Mouse (Mus musculus): ENCODE results near the gene Chrm5. TPM values are rescaled to one million over a fixed set of nuclear protein-coding genes. Genes with fewer than 3 reads are reported as not detected.

The Chrm5 gene
- polyA plus RNA-seq, 1 experiment from 2014 or later, result 0.08 TPM

DNA sequence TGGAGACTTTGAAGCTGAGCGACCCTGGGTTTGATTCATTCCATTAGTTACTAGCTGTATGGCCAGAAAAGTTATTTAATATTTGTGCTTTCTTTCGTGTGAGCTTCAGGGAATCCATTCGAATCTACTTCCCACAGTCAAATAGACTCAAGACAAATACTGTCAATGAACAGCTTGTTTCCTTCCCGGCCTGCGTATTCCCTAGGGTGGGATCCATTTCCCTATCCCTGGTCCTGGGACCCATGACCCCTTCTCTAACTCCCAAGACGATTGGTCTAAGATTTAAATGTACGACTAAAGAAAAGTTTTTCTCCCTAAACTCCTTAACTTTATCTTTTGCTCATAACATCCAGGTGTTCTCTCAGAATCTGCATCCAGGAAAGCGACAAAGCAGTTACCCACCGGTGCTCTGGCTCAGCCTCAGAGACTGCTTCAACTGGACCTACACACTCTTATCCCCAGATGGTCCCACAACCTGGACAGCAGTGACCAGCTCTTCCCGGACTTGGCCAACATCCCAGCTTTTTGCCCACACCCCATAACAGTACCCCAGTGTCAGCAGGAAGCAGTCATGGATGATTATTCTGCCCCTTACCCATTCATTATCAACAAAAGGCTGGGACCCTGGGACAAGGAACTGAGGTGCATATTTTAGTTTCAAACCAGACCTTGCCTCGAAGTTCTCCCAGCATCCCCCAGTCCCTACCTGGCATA, 10.1 kb upstream of the Chrm5 start:
- H3K4me3 ChIP-seq (replicated peaks; ENCODE audit: low read length), result no peak overlapping the region

DNA sequence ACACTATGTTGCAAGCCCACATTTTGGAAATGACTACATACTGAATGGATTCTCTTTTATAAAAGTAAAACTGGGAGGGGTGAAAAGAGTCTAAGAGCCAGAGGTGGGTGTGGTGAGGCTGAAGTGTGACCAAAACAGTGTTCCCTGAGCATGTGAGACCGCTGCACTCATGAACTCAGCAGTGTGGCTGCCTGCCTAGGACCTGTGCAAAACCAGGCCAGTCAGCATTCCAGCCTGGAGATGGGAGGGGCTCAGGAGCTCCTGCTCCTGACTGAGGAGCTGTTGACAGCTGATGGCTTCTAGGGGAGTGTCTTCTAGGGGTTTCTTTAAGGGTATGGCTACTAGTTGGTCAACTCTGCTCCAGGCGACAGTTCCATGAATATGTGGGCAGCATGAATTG, 4.3 kb upstream of the Chrm5 start:
- 53% methylated on average over 2 of the region's 2 CpGs for WGBS
- H3K4me1 ChIP-seq (ENCODE audit: control insufficient read depth, insufficient read depth, low read length), result no peaks in the 10 kb centered on the region; the same call in 1 of the 2 replicates
- H3K36me3 ChIP-seq (ENCODE audit: control insufficient read depth, insufficient read depth, low read length), result no peaks in the 10 kb centered on the region
- no peaks in the 10 kb centered on the region for H3K27me3 ChIP-seq (ENCODE audit: control insufficient read depth, insufficient read depth, low read length)
- ATAC-seq (ENCODE audit: insufficient read depth, low FRiP score), result no peak
- H3K27ac ChIP-seq (ENCODE audit: low read length), result no peak overlapping the region
- H3K4me2 ChIP-seq (ENCODE audit: low read depth, low read length), result no peak overlapping the region
- no peak overlapping the region for H3K4me3 ChIP-seq (replicated peaks; ENCODE audit: low read length)
- H3K9ac ChIP-seq (ENCODE audit: low read length), result no peak overlapping the region
- no peaks in the 10 kb centered on the region for H3K9me3 ChIP-seq (replicated peaks; ENCODE audit: control insufficient read depth, low read length)

More for the DNA sequence above, 10.1 kb upstream of the Chrm5 start:
- WGBS, result 77% methylated on average over 11 of the region's 11 CpGs
- H3K9ac ChIP-seq (ENCODE audit: low read length), result no peak overlapping the region
- ATAC-seq (ENCODE audit: insufficient read depth, low FRiP score), result no peak
- no peak overlapping the region for H3K4me2 ChIP-seq (ENCODE audit: low read depth, low read length)
- H3K27me3 ChIP-seq (ENCODE audit: control insufficient read depth, insufficient read depth, low read length), result no peaks in the 10 kb centered on the region
- H3K36me3 ChIP-seq (ENCODE audit: control insufficient read depth, insufficient read depth, low read length), result no peaks in the 10 kb centered on the region
- no peak overlapping the region for H3K27ac ChIP-seq (ENCODE audit: low read length)
- H3K4me1 ChIP-seq (ENCODE audit: control insufficient read depth, insufficient read depth, low read length), result peaks cover 15% of the 10 kb centered on the region
- no peaks in the 10 kb centered on the region for H3K9me3 ChIP-seq (replicated peaks; ENCODE audit: control insufficient read depth, low read length)

DNA sequence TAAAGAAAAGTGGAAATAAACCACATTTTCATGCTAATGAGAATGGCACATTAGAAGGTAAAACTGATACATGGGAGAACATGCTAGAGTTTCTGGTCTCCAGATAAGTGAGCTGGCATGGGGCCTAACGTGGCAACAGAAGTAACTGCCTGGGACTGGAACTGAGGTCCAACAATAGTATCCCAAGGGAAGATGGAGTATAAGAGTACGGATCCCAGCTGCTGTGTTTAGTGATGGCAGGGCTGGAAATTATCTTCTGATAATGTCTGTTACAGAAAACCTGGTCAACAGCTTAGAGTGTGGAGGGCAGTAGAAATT, 2.7 kb upstream of the Chrm5 start:
- no peaks in the 10 kb centered on the region; the same call in 1 of the 2 replicates for H3K4me1 ChIP-seq (ENCODE audit: control insufficient read depth, insufficient read depth, low read length)
- no peak overlapping the region for H3K4me3 ChIP-seq (replicated peaks; ENCODE audit: low read length)
- ATAC-seq (ENCODE audit: insufficient read depth, low FRiP score), result no peak
- H3K36me3 ChIP-seq (ENCODE audit: control insufficient read depth, insufficient read depth, low read length), result no peaks in the 10 kb centered on the region
- H3K9me3 ChIP-seq (replicated peaks; ENCODE audit: control insufficient read depth, low read length), result no peaks in the 10 kb centered on the region
- WGBS, result 67% methylated on average over 2 of the region's 2 CpGs
- no peaks in the 10 kb centered on the region for H3K27me3 ChIP-seq (ENCODE audit: control insufficient read depth, insufficient read depth, low read length)
- no peak overlapping the region for H3K4me2 ChIP-seq (ENCODE audit: low read depth, low read length)
- H3K27ac ChIP-seq (ENCODE audit: low read length), result peak overlapping the region; percentile 42; the same call in 1 of the 2 replicates
- H3K9ac ChIP-seq (ENCODE audit: low read length), result no peak overlapping the region

DNA sequence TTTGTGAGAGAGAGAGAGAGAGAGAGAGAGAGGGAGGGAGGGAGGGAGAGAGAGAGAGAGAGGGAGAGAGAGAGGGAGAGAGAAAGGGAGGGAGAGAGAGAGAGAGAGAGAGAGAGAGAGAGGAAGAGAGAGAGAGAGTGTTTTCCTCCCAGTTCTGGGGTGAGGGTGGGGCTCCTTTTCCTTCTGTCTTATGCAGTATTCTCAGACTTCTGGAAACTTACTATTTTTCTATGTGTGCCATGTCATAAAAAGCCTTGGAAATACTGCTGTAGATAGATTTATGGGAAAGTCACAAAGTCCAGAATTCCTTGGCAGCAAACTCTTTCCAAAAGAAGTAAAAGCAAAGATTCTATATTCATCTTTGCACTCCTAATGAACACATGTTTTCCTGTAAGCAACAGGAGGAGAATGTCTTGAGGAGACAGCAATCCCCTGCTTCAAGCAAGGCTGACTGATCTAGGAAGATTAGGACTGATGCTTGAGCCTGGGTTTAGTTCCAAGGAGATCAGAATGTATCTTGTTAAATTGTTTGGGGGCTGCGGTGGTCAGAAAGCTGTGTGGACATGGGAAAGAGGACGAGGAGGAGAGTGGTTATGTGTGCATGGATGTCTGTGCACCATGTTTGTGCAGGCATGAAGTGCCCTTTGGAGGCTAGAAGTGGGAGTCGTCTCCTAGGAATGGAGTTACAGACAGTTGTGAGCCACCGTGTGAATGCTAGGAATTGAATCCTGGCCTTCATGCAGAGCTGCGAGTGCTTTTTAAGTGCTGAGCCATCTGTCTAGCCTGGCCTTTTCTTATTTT, 2.2 kb upstream of the Chrm5 start:
- Histone ChIP-seq H3K4me1 (ENCODE audit: control insufficient read depth, insufficient read depth, low read length) (no peaks in the 10 kb centered on the region; the same call in 1 of the 2 replicates), H3K4me2 (ENCODE audit: low read depth, low read length) (no peak overlapping the region), H3K36me3 (ENCODE audit: control insufficient read depth, insufficient read depth, low read length) (no peaks in the 10 kb centered on the region), H3K27me3 (ENCODE audit: control insufficient read depth, insufficient read depth, low read length) (no peaks in the 10 kb centered on the region), H3K27ac (ENCODE audit: low read length) (peak overlapping the region; percentile 42; the same call in 1 of the 2 replicates), H3K4me3 (replicated peaks; ENCODE audit: low read length) (no peak overlapping the region), H3K9ac (ENCODE audit: low read length) (no peak overlapping the region), H3K9me3 (replicated peaks; ENCODE audit: control insufficient read depth, low read length) (no peaks in the 10 kb centered on the region)
- ATAC-seq (ENCODE audit: insufficient read depth, low FRiP score), result peak; percentile 53; the same call in 1 of the 2 replicates
- WGBS, result 58% methylated on average over 5 of the region's 5 CpGs

DNA sequence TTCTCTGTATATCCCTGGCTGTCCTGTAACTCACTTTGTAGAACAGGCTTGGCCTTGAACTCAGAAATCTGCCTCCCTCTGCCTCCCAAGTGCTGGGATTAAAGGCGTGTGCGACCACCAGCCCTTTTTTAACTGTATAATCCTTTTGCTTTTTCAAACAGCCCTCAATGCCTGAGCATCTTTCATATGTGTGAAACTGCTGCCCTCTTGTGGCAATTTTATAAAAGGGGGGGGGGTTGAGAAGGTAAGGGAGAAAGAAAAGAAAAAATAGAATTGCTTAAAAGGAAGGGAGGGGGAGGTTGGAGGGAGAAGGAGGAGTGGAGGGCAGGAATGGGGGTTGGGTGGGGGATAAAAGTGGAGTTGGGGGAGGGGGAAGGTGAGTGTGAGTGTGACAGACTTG, 995 bp upstream of the Chrm5 start:
- H3K27me3 ChIP-seq (ENCODE audit: control insufficient read depth, insufficient read depth, low read length), result no peaks in the 10 kb centered on the region
- H3K36me3 ChIP-seq (ENCODE audit: control insufficient read depth, insufficient read depth, low read length), result no peaks in the 10 kb centered on the region
- H3K4me3 ChIP-seq (replicated peaks; ENCODE audit: low read length), result no peak overlapping the region
- no peaks in the 10 kb centered on the region; the same call in 1 of the 2 replicates for H3K4me1 ChIP-seq (ENCODE audit: control insufficient read depth, insufficient read depth, low read length)
- 2% methylated on average over 2 of the region's 2 CpGs for WGBS
- H3K27ac ChIP-seq (ENCODE audit: low read length), result 0 out of 2 replicates have a peak overlapping the region, but pooled peaks have one; percentile 14
- peak; percentile 56; the same call in 1 of the 2 replicates for ATAC-seq (ENCODE audit: insufficient read depth, low FRiP score)
- no peaks in the 10 kb centered on the region for H3K9me3 ChIP-seq (replicated peaks; ENCODE audit: control insufficient read depth, low read length)
- H3K9ac ChIP-seq (ENCODE audit: low read length), result no peak overlapping the region
- H3K4me2 ChIP-seq (ENCODE audit: low read depth, low read length), result no peak overlapping the region

DNA sequence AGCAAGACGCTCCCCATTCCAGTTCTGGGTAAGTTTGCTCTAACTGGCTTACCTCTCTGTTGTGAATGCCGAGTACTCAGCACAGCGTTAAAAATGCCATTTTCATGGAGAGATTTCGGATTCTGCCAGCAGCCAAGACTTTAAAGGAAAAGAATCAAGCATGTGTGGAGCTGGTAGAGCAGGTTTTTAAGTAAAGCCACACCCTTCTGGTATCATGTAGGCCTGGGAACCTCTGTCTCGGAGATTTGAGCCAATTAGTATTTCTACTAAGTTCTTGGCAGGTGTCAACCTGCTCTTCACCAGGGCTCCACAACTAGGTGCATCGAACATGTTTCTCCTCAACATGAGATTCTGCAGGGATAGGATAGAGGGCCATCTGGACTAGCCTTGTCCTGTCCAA, 4.0 kb downstream of the Chrm5 start:
- Histone ChIP-seq H3K4me3 (replicated peaks; ENCODE audit: low read length) (no peak overlapping the region), H3K9me3 (replicated peaks; ENCODE audit: control insufficient read depth, low read length) (no peaks in the 10 kb centered on the region), H3K4me1 (ENCODE audit: control insufficient read depth, insufficient read depth, low read length) (no peaks in the 10 kb centered on the region), H3K36me3 (ENCODE audit: control insufficient read depth, insufficient read depth, low read length) (no peaks in the 10 kb centered on the region), H3K27me3 (ENCODE audit: control insufficient read depth, insufficient read depth, low read length) (no peaks in the 10 kb centered on the region), H3K4me2 (ENCODE audit: low read depth, low read length) (peak overlapping the region; percentile 20), H3K9ac (ENCODE audit: low read length) (no peak overlapping the region; the same call in 1 of the 2 replicates), H3K27ac (ENCODE audit: low read length) (peak overlapping the region; percentile 75)
- 64% methylated on average over 6 of the region's 6 CpGs for WGBS
- peak; percentile 62 for ATAC-seq (ENCODE audit: insufficient read depth, low FRiP score)

DNA sequence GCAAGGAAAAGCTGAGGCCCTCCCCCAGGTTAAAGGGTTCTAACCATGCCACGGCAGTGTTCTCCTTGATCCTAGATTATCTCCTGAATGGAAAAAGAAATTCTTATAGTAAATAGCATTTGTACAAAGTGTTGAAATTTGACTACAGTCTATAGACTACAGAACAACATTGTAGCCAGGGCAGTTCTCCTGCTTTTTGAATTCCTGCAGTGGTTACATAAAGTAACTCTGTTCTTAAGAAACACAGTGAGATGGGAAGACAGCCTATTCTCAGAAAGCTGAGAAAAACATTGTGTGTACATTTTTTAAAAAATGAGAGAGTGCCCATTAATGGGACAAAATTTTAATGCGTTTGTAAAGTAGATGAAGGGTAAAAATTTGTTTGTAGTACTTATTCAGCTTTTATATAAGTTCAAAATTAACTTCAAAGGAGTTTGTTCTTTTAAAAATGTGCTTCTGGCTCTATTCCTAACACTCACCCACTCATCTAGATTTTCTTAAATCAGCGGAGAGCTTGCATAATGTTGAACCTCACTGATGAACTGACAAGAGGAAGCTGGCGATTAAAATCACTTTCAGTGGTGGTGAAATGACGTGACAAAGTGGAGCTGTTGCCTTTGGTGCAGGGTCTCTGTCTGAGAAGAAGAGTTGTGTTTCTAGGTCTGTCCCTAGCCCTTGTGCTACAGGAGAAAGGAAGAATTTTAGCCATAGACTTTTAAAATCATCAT, 5.4 kb downstream of the Chrm5 start:
- no peak overlapping the region for H3K9ac ChIP-seq (ENCODE audit: low read length)
- 63% methylated on average over 5 of the region's 5 CpGs for WGBS
- H3K9me3 ChIP-seq (replicated peaks; ENCODE audit: control insufficient read depth, low read length), result no peaks in the 10 kb centered on the region
- H3K27me3 ChIP-seq (ENCODE audit: control insufficient read depth, insufficient read depth, low read length), result no peaks in the 10 kb centered on the region
- H3K4me3 ChIP-seq (replicated peaks; ENCODE audit: low read length), result no peak overlapping the region
- H3K27ac ChIP-seq (ENCODE audit: low read length), result peak overlapping the region; percentile 75
- no peak for ATAC-seq (ENCODE audit: insufficient read depth, low FRiP score)
- no peak overlapping the region for H3K4me2 ChIP-seq (ENCODE audit: low read depth, low read length)
- H3K4me1 ChIP-seq (ENCODE audit: control insufficient read depth, insufficient read depth, low read length), result no peaks in the 10 kb centered on the region
- H3K36me3 ChIP-seq (ENCODE audit: control insufficient read depth, insufficient read depth, low read length), result no peaks in the 10 kb centered on the region

DNA sequence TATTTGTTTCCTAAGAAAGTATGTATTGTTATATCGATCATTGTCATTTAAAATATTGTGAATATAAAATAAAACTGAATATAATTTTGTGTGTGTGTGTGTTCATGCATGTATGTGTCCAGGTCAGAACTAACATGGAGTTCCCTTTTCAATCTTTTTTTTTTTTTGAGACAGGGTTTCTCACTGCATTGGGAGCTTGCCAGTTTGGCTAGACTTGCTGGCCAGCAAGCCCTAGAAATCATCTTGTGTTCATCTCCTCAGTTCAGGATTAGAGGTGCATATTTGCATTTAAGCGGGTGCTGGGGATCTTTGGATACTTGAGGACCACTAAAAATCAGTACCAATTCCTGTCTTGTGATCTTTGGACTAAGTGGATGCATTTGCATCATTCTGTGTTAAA, 8.5 kb downstream of the Chrm5 start:
- WGBS, result 87% methylated on average over 2 of the region's 2 CpGs
- Histone ChIP-seq H3K4me3 (replicated peaks; ENCODE audit: low read length) (no peak overlapping the region), H3K4me2 (ENCODE audit: low read depth, low read length) (no peak overlapping the region), H3K36me3 (ENCODE audit: control insufficient read depth, insufficient read depth, low read length) (peaks cover 10% of the 10 kb centered on the region), H3K4me1 (ENCODE audit: control insufficient read depth, insufficient read depth, low read length) (no peaks in the 10 kb centered on the region), H3K27ac (ENCODE audit: low read length) (no peak overlapping the region), H3K9me3 (replicated peaks; ENCODE audit: control insufficient read depth, low read length) (no peaks in the 10 kb centered on the region), H3K9ac (ENCODE audit: low read length) (no peak overlapping the region), H3K27me3 (ENCODE audit: control insufficient read depth, insufficient read depth, low read length) (no peaks in the 10 kb centered on the region)
- no peak for ATAC-seq (ENCODE audit: insufficient read depth, low FRiP score)

DNA sequence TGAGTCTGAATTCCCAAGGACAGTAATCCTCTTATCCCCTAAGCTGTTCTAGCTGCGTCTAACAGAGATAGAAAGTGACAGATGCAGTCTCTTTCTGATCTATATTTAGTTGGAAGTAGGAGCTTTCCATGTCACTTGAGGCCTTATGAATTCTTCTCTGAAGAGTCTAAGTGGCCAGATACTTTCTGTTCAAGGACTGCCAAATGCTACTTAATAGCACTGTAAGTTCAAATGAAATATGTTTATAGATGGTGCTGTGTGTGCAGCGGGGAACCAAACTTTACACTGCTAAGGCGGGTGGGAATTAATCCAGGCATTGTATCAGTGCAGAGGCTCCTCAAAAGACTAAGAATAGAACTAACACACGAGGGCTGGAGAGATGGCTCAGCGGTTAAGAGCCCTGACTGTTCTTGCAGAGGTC, 9.6 kb downstream of the Chrm5 start:
- Histone ChIP-seq H3K27ac (ENCODE audit: low read length) (no peak overlapping the region), H3K9me3 (replicated peaks; ENCODE audit: control insufficient read depth, low read length) (no peaks in the 10 kb centered on the region), H3K4me2 (ENCODE audit: low read depth, low read length) (no peak overlapping the region), H3K4me1 (ENCODE audit: control insufficient read depth, insufficient read depth, low read length) (no peaks in the 10 kb centered on the region), H3K36me3 (ENCODE audit: control insufficient read depth, insufficient read depth, low read length) (peaks cover 15% of the 10 kb centered on the region), H3K9ac (ENCODE audit: low read length) (no peak overlapping the region), H3K4me3 (replicated peaks; ENCODE audit: low read length) (no peak overlapping the region), H3K27me3 (ENCODE audit: control insufficient read depth, insufficient read depth, low read length) (no peaks in the 10 kb centered on the region)
- ATAC-seq (ENCODE audit: insufficient read depth, low FRiP score), result no peak
- 70% methylated on average over 5 of the region's 5 CpGs for WGBS
